Mouse (Mus musculus) CD4-positive, CD25-positive, alpha-beta regulatory T cell, adult 2 months (primary cell): Measurements from ENCODE around the gene Tyw1.

ENCODE experiments used
- DNase-seq: peaks from one replicate; pipeline ENCODE4 v3.0.0-alpha.2; 2012; ENCODE audit warnings: low read depth, low spot score

The Tyw1 gene

GRCm38 (mm10) chr5:130255017-130255720 lies at the start of gene Tyw1, which contains the start of gene Sbds:
Gene Tyw1 (plus strand): TSS chr5:130255619.
Gene Sbds (minus strand): TSS chr5:130255530.
- DNase-seq, result peak; percentile 100

GRCm38 (mm10) chr5:130207299-130207698 lies 48.1 kb upstream of the Tyw1 start:
- DNase-seq, result no peak

DNA sequence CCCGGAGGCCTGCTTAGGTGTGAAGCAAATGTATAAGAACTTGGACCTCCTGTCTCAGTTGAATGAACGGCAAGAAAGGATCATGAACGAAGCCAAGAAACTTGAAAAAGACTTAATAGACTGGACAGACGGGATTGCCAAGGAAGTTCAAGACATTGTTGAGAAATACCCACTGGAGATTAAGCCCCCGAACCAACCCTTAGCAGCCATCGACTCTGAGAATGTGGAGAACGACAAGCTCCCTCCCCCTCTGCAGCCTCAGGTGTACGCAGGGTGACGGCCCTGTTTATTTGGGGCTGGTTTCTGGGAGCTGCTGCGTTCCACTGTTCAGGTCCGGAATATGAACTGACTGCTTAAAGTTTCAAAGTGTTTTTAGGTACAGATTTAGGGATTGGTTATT lies 42.5 kb upstream of the Tyw1 start:
- DNase-seq, result no peak

DNA sequence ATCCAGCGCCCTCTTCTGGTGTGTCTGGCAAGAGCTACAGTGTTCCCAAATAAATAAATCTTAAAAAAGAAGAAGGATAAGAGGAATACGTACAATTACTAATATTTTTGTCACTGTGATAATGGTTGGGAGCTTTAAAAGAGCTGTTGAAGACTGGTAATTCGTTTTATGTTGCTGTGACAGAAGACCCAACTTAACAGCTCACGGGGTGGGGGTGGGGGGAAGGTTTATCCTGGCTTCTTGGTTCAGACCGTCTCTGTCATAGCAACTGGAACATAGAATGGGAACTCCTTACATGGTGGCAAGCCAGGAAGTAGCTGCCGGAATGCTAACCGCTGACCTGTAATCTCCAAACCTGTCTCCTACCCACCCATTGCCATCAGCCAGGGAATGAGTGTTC lies 38.6 kb upstream of the Tyw1 start, which contains the start of gene Tmem248:
Gene Tmem248 (plus strand): TSS at position 301 of the 400 bp plus-strand sequence.
- DNase-seq, result no peak

DNA sequence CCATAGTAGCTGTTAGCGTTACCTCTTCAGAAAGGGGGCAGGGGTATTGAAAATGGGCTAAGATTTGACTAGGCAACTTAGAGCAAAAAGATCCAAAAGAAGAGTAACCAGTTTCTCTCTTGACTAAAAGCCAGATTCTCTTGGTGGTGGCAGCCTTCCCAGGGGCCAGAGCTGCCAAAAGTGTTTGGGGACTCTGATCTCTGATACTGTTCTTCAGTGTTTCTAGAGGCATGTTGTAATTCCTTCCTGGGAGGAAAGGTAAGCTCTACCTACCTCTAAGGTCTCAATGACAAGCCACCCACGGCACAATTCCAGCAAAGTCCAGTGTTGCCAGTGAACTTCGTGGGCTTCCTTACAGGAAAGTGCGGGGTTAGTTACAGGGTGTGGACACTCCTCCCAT lies 38.0 kb upstream of the Tyw1 start:
- no peak for DNase-seq

DNA sequence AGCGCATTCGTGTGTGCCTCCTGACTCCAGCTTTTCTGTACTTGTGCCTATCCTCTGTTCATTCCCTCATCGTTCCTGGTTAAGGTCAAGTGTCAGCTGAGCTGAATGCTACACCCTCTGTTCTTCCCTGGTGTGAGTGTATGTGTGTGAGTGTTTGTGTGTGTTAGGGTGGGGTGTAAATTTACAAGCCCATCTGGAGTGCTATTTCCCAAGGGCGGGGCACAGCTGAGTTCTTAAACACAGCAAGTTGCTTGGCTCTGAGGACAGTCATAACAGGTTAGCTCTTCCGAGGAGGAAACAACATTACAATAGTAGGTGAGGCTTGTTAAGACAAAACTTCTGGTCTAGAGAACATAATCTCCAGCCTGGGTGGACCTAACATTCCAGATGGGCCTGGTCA lies 37.1 kb upstream of the Tyw1 start:
- DNase-seq, result no peak

GRCm38 (mm10) chr5:130221316-130221715 lies 34.1 kb upstream of the Tyw1 start:
- no peak for DNase-seq

- no peak for DNase-seq
Observed at GRCm38 (mm10) chr5:130221760-130222145, 33.7 kb upstream of the Tyw1 start.

GRCm38 (mm10) chr5:130222146-130223004 lies 33.0 kb upstream of the Tyw1 start:
- DNase-seq, result peak; percentile 93

DNA sequence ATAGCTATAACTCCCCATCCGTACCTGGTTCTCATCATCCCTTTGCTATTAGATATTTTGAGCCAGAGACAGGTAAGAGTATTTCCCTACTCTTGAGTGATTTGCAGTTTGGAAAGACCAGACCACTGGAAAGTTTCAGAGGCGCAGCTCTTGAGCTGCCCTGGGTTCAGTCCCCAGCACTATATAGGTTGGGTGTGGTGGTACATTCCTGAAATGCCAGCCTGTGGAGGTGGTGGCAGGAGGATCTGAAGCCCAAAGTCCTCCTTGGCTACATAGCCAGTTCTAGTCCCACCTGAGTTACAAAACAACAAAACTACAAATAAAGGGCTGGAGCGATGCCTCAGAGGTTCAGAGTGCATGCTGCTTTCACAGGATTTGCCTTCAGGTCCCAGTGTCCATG lies 28.6 kb upstream of the Tyw1 start:
- DNase-seq, result no peak

- DNase-seq, result no peak
Observed at GRCm38 (mm10) chr5:130228120-130228519, 27.3 kb upstream of the Tyw1 start.

DNA sequence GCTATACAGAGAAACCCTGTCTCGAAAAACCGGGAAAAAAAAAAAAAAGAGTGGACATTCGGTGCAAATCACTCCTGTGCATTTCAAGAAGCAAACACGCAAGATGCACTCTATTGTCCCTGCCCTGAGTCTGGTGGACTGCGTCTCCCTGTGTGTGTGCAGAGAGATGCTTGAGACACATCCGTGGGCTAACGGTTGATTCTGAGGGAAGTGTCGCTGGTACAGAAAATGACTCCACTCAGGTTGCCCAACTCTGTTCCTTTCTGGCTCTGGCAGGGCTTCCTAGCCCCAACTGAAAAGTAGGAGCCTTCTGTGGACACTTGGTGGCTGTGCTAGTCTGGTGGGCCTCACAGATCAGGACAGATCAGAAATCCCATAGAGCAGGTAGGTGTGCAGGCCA lies 19.1 kb upstream of the Tyw1 start:
- no peak for DNase-seq

DNA sequence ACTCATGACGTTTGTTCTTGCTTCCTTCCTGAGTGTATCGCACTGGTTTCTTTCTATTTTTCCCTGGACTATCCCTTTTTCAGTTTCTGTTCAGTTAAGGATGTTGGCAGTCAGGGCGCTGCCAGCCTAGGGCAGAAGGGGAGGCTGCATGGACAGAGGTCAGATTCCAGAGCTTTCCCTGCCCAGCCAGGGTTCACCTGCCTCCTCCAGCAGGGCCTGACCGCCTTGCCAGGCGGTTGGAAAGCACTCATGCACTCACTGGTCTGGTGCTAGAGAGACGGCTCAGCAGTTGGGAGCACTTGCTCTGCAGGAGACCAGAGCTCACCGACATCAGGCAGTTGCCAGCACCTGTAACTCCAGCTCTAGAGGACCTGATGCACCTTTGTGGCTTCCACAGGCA lies 16.2 kb upstream of the Tyw1 start:
- DNase-seq, result no peak

DNA sequence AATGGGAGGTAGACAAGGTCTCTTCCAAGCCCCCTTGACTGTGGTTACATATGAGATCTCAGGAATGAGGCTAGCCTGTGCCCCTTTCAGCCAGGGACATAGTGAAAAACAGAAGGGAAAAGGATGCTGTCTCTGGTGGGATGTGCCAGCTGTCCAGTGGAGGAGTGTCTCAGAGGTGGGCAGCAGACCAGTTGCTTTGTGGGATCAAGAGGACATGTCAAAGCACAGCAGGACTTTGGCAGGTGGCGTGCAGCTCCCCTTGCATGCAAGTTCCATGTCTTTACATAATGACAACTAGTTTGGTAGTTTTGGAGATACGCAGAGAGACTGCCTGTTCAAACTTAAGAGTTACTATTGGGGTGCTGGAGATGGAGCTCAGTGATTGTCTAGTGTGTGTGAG lies 15.6 kb upstream of the Tyw1 start:
- no peak for DNase-seq

- no peak for DNase-seq
Observed at GRCm38 (mm10) chr5:130241426-130241825, 14.0 kb upstream of the Tyw1 start.

GRCm38 (mm10) chr5:130247823-130248222 lies 7.6 kb upstream of the Tyw1 start:
- DNase-seq, result no peak

DNA sequence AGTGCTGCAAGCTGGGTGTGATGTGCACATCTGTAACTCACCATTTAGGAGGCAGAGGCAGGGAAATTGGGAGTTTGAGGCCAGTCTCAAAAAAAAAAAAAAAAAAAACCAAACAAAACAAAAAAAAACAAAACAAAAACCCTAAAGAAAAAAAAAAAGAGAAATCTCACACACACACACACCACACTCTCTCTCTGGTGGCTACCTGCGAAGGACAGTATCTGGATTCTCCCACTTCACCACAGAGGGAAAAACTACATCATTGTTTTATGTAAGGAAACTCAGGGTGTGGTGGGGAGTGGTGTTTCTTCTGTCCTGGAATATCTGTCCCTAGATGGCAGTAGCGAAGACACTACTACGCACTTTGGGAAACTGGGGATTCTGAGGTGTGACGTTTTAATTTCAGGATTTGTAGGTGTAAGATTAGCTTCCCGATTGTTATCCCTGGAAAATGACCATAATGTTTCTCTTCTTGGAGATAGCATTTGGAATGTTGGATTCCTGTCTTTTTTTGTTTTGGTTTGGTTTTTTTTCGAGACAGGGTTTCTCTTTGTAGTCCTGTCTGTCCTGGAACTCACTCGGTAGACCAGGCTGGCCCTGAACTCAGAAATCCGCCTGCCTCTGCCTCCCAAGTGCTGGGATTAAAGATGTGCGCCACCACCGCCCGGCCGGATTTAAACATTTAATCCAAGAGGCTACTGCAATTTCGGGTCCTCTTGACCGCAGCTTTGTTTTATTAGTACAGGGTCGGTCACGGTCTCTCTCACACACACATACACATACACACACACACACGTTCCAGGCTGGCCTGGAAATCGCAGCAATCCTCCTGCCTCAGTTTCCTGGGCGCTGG lies 1.0 kb upstream of the Tyw1 start:
- peak; percentile 50 for DNase-seq

DNA sequence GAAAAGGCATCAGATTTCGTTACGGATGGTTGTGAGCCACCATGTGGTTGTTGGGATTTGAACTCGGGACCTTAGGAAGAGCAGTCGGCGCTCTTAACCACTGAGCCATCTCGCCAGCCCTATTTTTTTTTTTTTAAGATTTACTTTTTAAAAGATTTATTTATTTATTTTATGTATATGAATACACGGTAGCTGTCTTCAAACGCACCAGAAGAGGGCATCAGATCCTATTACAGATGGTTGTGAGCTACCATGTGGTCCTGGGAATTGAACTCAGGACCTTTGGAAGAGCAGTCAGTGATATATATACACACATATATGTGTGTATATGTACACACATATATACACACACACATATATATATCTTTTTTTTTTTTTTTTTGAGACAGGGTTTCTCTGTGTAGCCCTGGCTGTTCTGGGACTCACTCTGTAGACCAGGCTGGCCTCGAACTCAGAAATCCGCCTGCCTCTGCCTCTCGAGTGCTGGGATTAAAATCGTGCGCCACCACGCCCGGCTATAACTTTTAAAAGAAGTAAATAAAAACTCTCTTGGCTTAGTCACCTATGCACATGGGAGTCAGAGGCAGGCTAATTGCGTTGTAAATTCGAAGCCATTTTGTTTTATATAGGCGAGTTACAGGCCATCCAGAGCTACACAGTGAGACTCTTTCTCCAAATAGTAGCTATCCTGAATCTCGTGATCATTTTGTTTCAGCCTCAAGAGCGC lies 543 bp downstream of the Tyw1 start:
- DNase-seq, result peak; percentile 45

GRCm38 (mm10) chr5:130256678-130257271 lies 1.4 kb downstream of the Tyw1 start:
- peak; percentile 96 for DNase-seq

DNA sequence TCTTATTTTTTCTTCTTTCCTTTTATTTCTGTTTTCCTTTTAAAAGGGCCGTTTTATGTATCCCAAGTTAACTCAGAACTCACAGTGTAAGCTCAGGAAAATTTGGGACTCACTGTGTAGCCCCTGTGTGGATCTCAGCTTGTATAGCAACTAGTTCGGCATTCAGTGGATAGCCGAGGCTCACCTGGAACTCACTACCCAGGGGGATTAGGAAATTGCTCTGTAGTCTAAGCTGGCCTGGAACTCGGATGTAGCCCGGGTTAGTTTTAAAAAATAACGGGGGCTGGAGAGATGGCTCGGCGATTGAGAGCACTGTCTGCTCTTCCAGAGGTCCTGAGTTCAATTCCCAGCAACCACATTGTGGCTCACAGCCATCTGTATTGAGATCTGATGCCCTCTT lies 1.9 kb downstream of the Tyw1 start:
- no peak for DNase-seq

- peak; percentile 27 for DNase-seq
Observed at GRCm38 (mm10) chr5:130263454-130263853, 8.0 kb downstream of the Tyw1 start.
